Mouse (Mus musculus): ENCODE data around the gene Smim4. TPM values are rescaled to one million over a fixed set of nuclear protein-coding genes. Genes with fewer than 3 reads are reported as not detected.
A peak's percentile ranks its signal among the peaks of the same experiment; 100 is the strongest.

Smim4 gene
- polyA plus RNA-seq, 1 experiment from 2014 or later, result 82.2 TPM

- Histone ChIP-seq H3K27ac (ENCODE audit: low read length) (peak overlapping the region; percentile 93), H3K4me2 (ENCODE audit: low read depth, low read length) (peak overlapping the region; percentile 91), H3K4me1 (replicated peaks; ENCODE audit: control insufficient read depth, insufficient read depth, low read length) (peaks cover 48% of the 10 kb centered on the region), H3K4me3 (ENCODE audit: low read length) (peak overlapping the region; percentile 82), H3K36me3 (ENCODE audit: control insufficient read depth, insufficient read depth, low read length) (0 out of 2 replicates have a peak, but pooled peaks cover 1% of the 10 kb centered on the region), H3K27me3 (ENCODE audit: control insufficient read depth, insufficient read depth, low read depth, low read length) (no peaks in the 10 kb centered on the region), H3K9me3 (ENCODE audit: control insufficient read depth, low read length) (no peaks in the 10 kb centered on the region), H3K9ac (ENCODE audit: low read length) (peak overlapping the region; percentile 40; the same call in 1 of the 2 replicates)
- 61% methylated on average over 15 of the region's 15 CpGs for whole genome bisulfite sequencing
- no peak for ATAC-seq (ENCODE audit: low read depth)
These were observed 825 bp upstream of the Smim4 start for GRCm38 (mm10) chr14:31129326-31130235.

- ATAC-seq (ENCODE audit: low read depth), result peak; percentile 37
- H3K4me1 ChIP-seq (replicated peaks; ENCODE audit: control insufficient read depth, insufficient read depth, low read length), result peaks cover 35% of the 10 kb centered on the region
- no peaks in the 10 kb centered on the region for H3K27me3 ChIP-seq (ENCODE audit: control insufficient read depth, insufficient read depth, low read depth, low read length)
- peaks cover 4% of the 10 kb centered on the region; the same call in 1 of the 2 replicates for H3K36me3 ChIP-seq (ENCODE audit: control insufficient read depth, insufficient read depth, low read length)
- peak overlapping the region; percentile 82 for H3K4me3 ChIP-seq (ENCODE audit: low read length)
- H3K27ac ChIP-seq (ENCODE audit: low read length), result peak overlapping the region; percentile 95
- WGBS, result under 1% methylated on average over 23 of the region's 23 CpGs
- peak overlapping the region; percentile 94 for H3K9ac ChIP-seq (ENCODE audit: low read length)
- no peaks in the 10 kb centered on the region for H3K9me3 ChIP-seq (ENCODE audit: control insufficient read depth, low read length)
- H3K4me2 ChIP-seq (ENCODE audit: low read depth, low read length), result peak overlapping the region; percentile 64
These were observed 493 bp downstream of the Smim4 start for GRCm38 (mm10) chr14:31128101-31128825.

- Histone ChIP-seq H3K4me2 (ENCODE audit: low read depth, low read length) (peak overlapping the region; percentile 52), H3K4me3 (ENCODE audit: low read length) (no peak overlapping the region; the same call in 1 of the 2 replicates)
- ATAC-seq (ENCODE audit: low read depth), result no peak
These were observed 1.9 kb downstream of the Smim4 start for GRCm38 (mm10) chr14:31126826-31127225.

GRCm38 (mm10) chr14:31125106-31126075, 3.4 kb downstream of the Smim4 start:
- WGBS, result 44% methylated on average over 9 of the region's 9 CpGs
- H3K9me3 ChIP-seq (ENCODE audit: control insufficient read depth, low read length), result no peaks in the 10 kb centered on the region
- no peak overlapping the region; the same call in 1 of the 2 replicates for H3K4me2 ChIP-seq (ENCODE audit: low read depth, low read length)
- H3K27me3 ChIP-seq (ENCODE audit: control insufficient read depth, insufficient read depth, low read depth, low read length), result no peaks in the 10 kb centered on the region
- H3K36me3 ChIP-seq (ENCODE audit: control insufficient read depth, insufficient read depth, low read length), result peaks cover 7% of the 10 kb centered on the region; the same call in 1 of the 2 replicates
- H3K9ac ChIP-seq (ENCODE audit: low read length), result peak overlapping the region; percentile 9; the same call in 1 of the 2 replicates
- H3K27ac ChIP-seq (ENCODE audit: low read length), result peak overlapping the region; percentile 29; the same call in 1 of the 2 replicates
- no peak overlapping the region for H3K4me3 ChIP-seq (ENCODE audit: low read length)
- peaks cover 21% of the 10 kb centered on the region for H3K4me1 ChIP-seq (replicated peaks; ENCODE audit: control insufficient read depth, insufficient read depth, low read length)
- no peak for ATAC-seq (ENCODE audit: low read depth)

More at GRCm38 (mm10) chr14:31126826-31127225, 1.9 kb downstream of the Smim4 start:
- Histone ChIP-seq H3K4me1 (replicated peaks; ENCODE audit: control insufficient read depth, insufficient read depth, low read length) (peaks cover 21% of the 10 kb centered on the region), H3K36me3 (ENCODE audit: control insufficient read depth, insufficient read depth, low read length) (peaks cover 7% of the 10 kb centered on the region; the same call in 1 of the 2 replicates), H3K9ac (ENCODE audit: low read length) (no peak overlapping the region), H3K9me3 (ENCODE audit: control insufficient read depth, low read length) (no peaks in the 10 kb centered on the region), H3K27me3 (ENCODE audit: control insufficient read depth, insufficient read depth, low read depth, low read length) (no peaks in the 10 kb centered on the region), H3K27ac (ENCODE audit: low read length) (no peak overlapping the region)
- 88% methylated on average over 8 of the region's 8 CpGs for WGBS

GRCm38 (mm10) chr14:31115522-31115921, 13.2 kb downstream of the Smim4 start:
- 42% methylated on average over 2 of the region's 2 CpGs for WGBS
- H3K4me3 ChIP-seq (ENCODE audit: low read length), result no peak overlapping the region
- H3K27me3 ChIP-seq (ENCODE audit: control insufficient read depth, insufficient read depth, low read depth, low read length), result no peaks in the 10 kb centered on the region
- H3K4me1 ChIP-seq (replicated peaks; ENCODE audit: control insufficient read depth, insufficient read depth, low read length), result no peaks in the 10 kb centered on the region
- ATAC-seq (ENCODE audit: low read depth), result no peak
- no peaks in the 10 kb centered on the region for H3K9me3 ChIP-seq (ENCODE audit: control insufficient read depth, low read length)
- H3K27ac ChIP-seq (ENCODE audit: low read length), result no peak overlapping the region
- no peak overlapping the region for H3K4me2 ChIP-seq (ENCODE audit: low read depth, low read length)
- H3K9ac ChIP-seq (ENCODE audit: low read length), result no peak overlapping the region
- peaks cover 27% of the 10 kb centered on the region for H3K36me3 ChIP-seq (ENCODE audit: control insufficient read depth, insufficient read depth, low read length)

GRCm38 (mm10) chr14:31114011-31114410, 14.7 kb downstream of the Smim4 start:
- Histone ChIP-seq H3K4me3 (ENCODE audit: low read length) (no peak overlapping the region), H3K27me3 (ENCODE audit: control insufficient read depth, insufficient read depth, low read depth, low read length) (no peaks in the 10 kb centered on the region), H3K4me2 (ENCODE audit: low read depth, low read length) (no peak overlapping the region), H3K9ac (ENCODE audit: low read length) (no peak overlapping the region), H3K9me3 (ENCODE audit: control insufficient read depth, low read length) (no peaks in the 10 kb centered on the region), H3K36me3 (ENCODE audit: control insufficient read depth, insufficient read depth, low read length) (peaks cover 34% of the 10 kb centered on the region), H3K4me1 (replicated peaks; ENCODE audit: control insufficient read depth, insufficient read depth, low read length) (no peaks in the 10 kb centered on the region), H3K27ac (ENCODE audit: low read length) (no peak overlapping the region)
- ATAC-seq (ENCODE audit: low read depth), result no peak
- 64% methylated on average over 3 of the region's 3 CpGs for WGBS

- no peak overlapping the region for H3K4me3 ChIP-seq (ENCODE audit: low read length)
- 68% methylated on average over 5 of the region's 5 CpGs for WGBS
- H3K9ac ChIP-seq (ENCODE audit: low read length), result no peak overlapping the region
- no peaks in the 10 kb centered on the region for H3K9me3 ChIP-seq (ENCODE audit: control insufficient read depth, low read length)
- no peak for ATAC-seq (ENCODE audit: low read depth)
- no peaks in the 10 kb centered on the region for H3K4me1 ChIP-seq (replicated peaks; ENCODE audit: control insufficient read depth, insufficient read depth, low read length)
- no peak overlapping the region for H3K4me2 ChIP-seq (ENCODE audit: low read depth, low read length)
- no peaks in the 10 kb centered on the region for H3K27me3 ChIP-seq (ENCODE audit: control insufficient read depth, insufficient read depth, low read depth, low read length)
- H3K36me3 ChIP-seq (ENCODE audit: control insufficient read depth, insufficient read depth, low read length), result peaks cover 37% of the 10 kb centered on the region
- no peak overlapping the region for H3K27ac ChIP-seq (ENCODE audit: low read length)
These were observed 16.6 kb downstream of the Smim4 start for GRCm38 (mm10) chr14:31112187-31112586.

- Histone ChIP-seq H3K4me1 (replicated peaks; ENCODE audit: control insufficient read depth, insufficient read depth, low read length) (no peaks in the 10 kb centered on the region), H3K27ac (ENCODE audit: low read length) (no peak overlapping the region), H3K9me3 (ENCODE audit: control insufficient read depth, low read length) (no peaks in the 10 kb centered on the region), H3K9ac (ENCODE audit: low read length) (no peak overlapping the region), H3K4me2 (ENCODE audit: low read depth, low read length) (no peak overlapping the region), H3K4me3 (ENCODE audit: low read length) (no peak overlapping the region), H3K36me3 (ENCODE audit: control insufficient read depth, insufficient read depth, low read length) (peaks cover 40% of the 10 kb centered on the region), H3K27me3 (ENCODE audit: control insufficient read depth, insufficient read depth, low read depth, low read length) (no peaks in the 10 kb centered on the region)
- ATAC-seq (ENCODE audit: low read depth), result no peak
- WGBS, result 66% methylated on average over 3 of the region's 3 CpGs
These were observed 18.1 kb downstream of the Smim4 start for GRCm38 (mm10) chr14:31110613-31111012.

Data from lung, embryonic 16.5 days (tissue).